19 mouse cellular contexts compared by ENCODE assay signal in the genomic region with DNA sequence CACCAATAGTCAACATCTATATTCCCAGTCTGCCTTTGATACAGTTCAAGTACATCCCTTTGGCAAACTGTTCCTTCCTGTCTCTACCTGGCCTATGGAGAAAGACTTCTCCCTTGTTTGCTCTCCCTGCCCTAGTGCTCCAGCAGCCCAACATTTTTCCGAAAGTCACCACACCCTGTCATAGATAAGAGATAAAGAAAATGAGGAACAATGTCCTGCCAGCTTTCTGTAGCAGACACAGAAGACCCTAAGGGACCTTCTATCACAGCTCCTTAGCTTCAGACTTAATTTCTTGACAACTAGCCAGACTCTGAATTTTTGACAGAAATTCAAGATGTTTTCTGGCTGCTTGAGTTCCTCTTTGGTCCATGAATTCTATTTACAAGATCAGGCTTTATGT.
"Had no signal": no experiment of that assay in that cellular context is flagged by ENCODE, and none has a peak within 500 bp of the region (broad histone marks: within the 10 kb centered on the region; RNA-seq: fewer than 3 reads in every experiment).

No protein-coding gene starts in this region.

- H3K4me3 ChIP-seq: lung, embryonic 15.5 days; midbrain, embryonic 10.5 days; midbrain, embryonic 12.5 days; myocyte; neural tube, embryonic 13.5 days; neural tube, embryonic 15.5 days had no signal

- H3K27me3 ChIP-seq: lung, embryonic 15.5 days; midbrain, embryonic 12.5 days; neural tube, embryonic 13.5 days; neural tube, embryonic 15.5 days had no signal

- DNase-seq: lung, adult 18-20 months; lung, postnatal 4 days; midbrain, embryonic 14.5 days; retina, postnatal 1 day; right cerebral cortex, adult 18-20 months; right cerebral cortex, postnatal 25 days; right cerebral cortex, postnatal 4 days; spleen, adult 18-20 months; thymus, adult 18-20 months; thymus, postnatal 14 days; thymus, postnatal 36 days had no signal

- H3K9me3 ChIP-seq: lung, embryonic 15.5 days; midbrain, embryonic 10.5 days; midbrain, embryonic 12.5 days; neural tube, embryonic 13.5 days; neural tube, embryonic 15.5 days had no signal

- ATAC-seq: lung, postnatal 0 days; midbrain, embryonic 16.5 days had no signal

- H3K36me3 ChIP-seq: lung, embryonic 15.5 days; midbrain, embryonic 10.5 days; midbrain, embryonic 12.5 days; neural tube, embryonic 13.5 days; neural tube, embryonic 15.5 days had no signal

- H3K27ac ChIP-seq: lung, embryonic 15.5 days; midbrain, embryonic 10.5 days; midbrain, embryonic 12.5 days; neural tube, embryonic 13.5 days; neural tube, embryonic 15.5 days had no signal

- H3K9ac ChIP-seq: lung, embryonic 15.5 days; midbrain, embryonic 12.5 days; neural tube, embryonic 13.5 days; neural tube, embryonic 15.5 days had no signal

- H3K4me1 ChIP-seq: lung, embryonic 15.5 days; neural tube, embryonic 13.5 days; neural tube, embryonic 15.5 days had no signal
